Mouse (Mus musculus): ENCODE measurements around the gene Kctd14.
"Not testable (repeated sequence)": the region's sequence is repeated elsewhere in the genome, so short reads cannot be mapped to it uniquely, and the experiment has no call there.

Gene Kctd14

GRCm38 (mm10) chr7:97451023-97451422 is at the start of gene Kctd14:
Gene Kctd14, plus strand, starts transcription at chr7:97451323.
- in situ Hi-C loops (cut with MboI, MseI): not testable (repeated sequence)

GRCm38 (mm10) chr7:97407145-97407544 is 44.0 kb upstream of the Kctd14 start:
- in situ Hi-C loops (cut with MboI, MseI): no loop called here

- in situ Hi-C loops (cut with MboI, MseI): no loop called here
Measured at GRCm38 (mm10) chr7:97411106-97411505, 40.0 kb upstream of the Kctd14 start.

GRCm38 (mm10) chr7:97411575-97411974 is 39.5 kb upstream of the Kctd14 start:
- in situ Hi-C loops (cut with MboI, MseI): no loop called here

- in situ Hi-C loops (cut with MboI, MseI): no loop called here
Measured at GRCm38 (mm10) chr7:97413981-97414380, 37.1 kb upstream of the Kctd14 start.

GRCm38 (mm10) chr7:97414426-97414825 is 36.7 kb upstream of the Kctd14 start:
- in situ Hi-C loops (cut with MboI, MseI): no loop called here

GRCm38 (mm10) chr7:97414915-97415687 is 36.0 kb upstream of the Kctd14 start:
- in situ Hi-C loops (cut with MboI, MseI): no loop called here

GRCm38 (mm10) chr7:97416473-97416872 is 34.6 kb upstream of the Kctd14 start:
- in situ Hi-C loops (cut with MboI, MseI): no loop called here

- in situ Hi-C loops (cut with MboI, MseI): no loop called here
Measured at GRCm38 (mm10) chr7:97416906-97417777, 34.0 kb upstream of the Kctd14 start, which contains the start of gene Thrsp. Gene Thrsp, minus strand, starts transcription at chr7:97417730.

- in situ Hi-C loops (cut with MboI, MseI): no loop called here
Measured at GRCm38 (mm10) chr7:97418717-97419116, 32.4 kb upstream of the Kctd14 start.

- in situ Hi-C loops (cut with MboI, MseI): no loop called here
Measured at GRCm38 (mm10) chr7:97419163-97419562, 32.0 kb upstream of the Kctd14 start.

- in situ Hi-C loops (cut with MboI, MseI): loop anchor here (5.0 kb wide), 1 partner anchor 262 kb away; no protein-coding TSS in a partner anchor
Measured at GRCm38 (mm10) chr7:97420406-97420805, 30.7 kb upstream of the Kctd14 start.

GRCm38 (mm10) chr7:97420958-97421651 is 30.0 kb upstream of the Kctd14 start:
- in situ Hi-C loops (cut with MboI, MseI): loop anchor here (5.0 kb wide), 1 partner anchor 261 kb away; no protein-coding TSS in a partner anchor

- in situ Hi-C loops (cut with MboI, MseI): loop anchor here (5.0 kb wide), 1 partner anchor 259 kb away; no protein-coding TSS in a partner anchor
Measured at GRCm38 (mm10) chr7:97423754-97424153, 27.4 kb upstream of the Kctd14 start.

GRCm38 (mm10) chr7:97424621-97425245 is 26.4 kb upstream of the Kctd14 start:
- in situ Hi-C loops (cut with MboI, MseI): loop anchor here (5.0 kb wide), 1 partner anchor 258 kb away; no protein-coding TSS in a partner anchor

GRCm38 (mm10) chr7:97426566-97426965 is 24.6 kb upstream of the Kctd14 start:
- in situ Hi-C loops (cut with MboI, MseI): no loop called here

GRCm38 (mm10) chr7:97427296-97427695 is 23.8 kb upstream of the Kctd14 start:
- in situ Hi-C loops (cut with MboI, MseI): no loop called here

GRCm38 (mm10) chr7:97427778-97428420 is 23.2 kb upstream of the Kctd14 start:
- in situ Hi-C loops (cut with MboI, MseI): no loop called here

- in situ Hi-C loops (cut with MboI, MseI): no loop called here
Measured at GRCm38 (mm10) chr7:97429705-97430104, 21.4 kb upstream of the Kctd14 start.

GRCm38 (mm10) chr7:97433517-97433916 is 17.6 kb upstream of the Kctd14 start:
- in situ Hi-C loops (cut with MboI, MseI): not testable (repeated sequence)

- in situ Hi-C loops (cut with MboI, MseI): no loop called here
Measured at GRCm38 (mm10) chr7:97434517-97434916, 16.6 kb upstream of the Kctd14 start.

All from T-helper 2 cell (primary cell).